19 mouse cellular contexts compared by ENCODE assay signal in genomic region chr12:71902317-71902716, GRCm38 (mm10).
"Had no signal": no experiment of that assay in that cellular context is flagged by ENCODE, and none has a peak within 500 bp of the region (broad histone marks: within the 10 kb centered on the region; RNA-seq: fewer than 3 reads in every experiment).

No protein-coding gene starts in this region.

- H3K27me3 ChIP-seq: liver, embryonic 15.5 days; lung, embryonic 15.5 days; midbrain, embryonic 13.5 days; midbrain, embryonic 15.5 days; neural tube, embryonic 13.5 days; neural tube, embryonic 15.5 days had no signal

- H3K4me3 ChIP-seq: liver, embryonic 15.5 days; lung, embryonic 15.5 days; midbrain, embryonic 13.5 days; midbrain, embryonic 15.5 days; myocyte; neural tube, embryonic 13.5 days; neural tube, embryonic 15.5 days had no signal

- H3K9ac ChIP-seq: liver, embryonic 15.5 days; liver, postnatal 0 days; lung, embryonic 15.5 days; midbrain, embryonic 13.5 days; midbrain, embryonic 15.5 days; neural tube, embryonic 13.5 days; neural tube, embryonic 15.5 days had no signal

- H3K9me3 ChIP-seq: liver, embryonic 15.5 days; lung, embryonic 15.5 days; midbrain, embryonic 13.5 days; midbrain, embryonic 15.5 days; neural tube, embryonic 13.5 days; neural tube, embryonic 15.5 days had no signal

- H3K4me2 ChIP-seq: liver, embryonic 15.5 days; lung, embryonic 15.5 days; midbrain, embryonic 11.5 days; midbrain, embryonic 13.5 days; midbrain, embryonic 15.5 days; neural tube, embryonic 13.5 days; neural tube, embryonic 15.5 days had no signal

- H3K27ac ChIP-seq: liver, embryonic 15.5 days; lung, embryonic 15.5 days; macrophage; midbrain, embryonic 13.5 days; midbrain, embryonic 15.5 days; neural tube, embryonic 13.5 days; neural tube, embryonic 15.5 days had no signal

- H3K36me3 ChIP-seq: midbrain, embryonic 15.5 days had no signal

- DNase-seq: liver, postnatal 0 days; lung, adult 2 months; lung, postnatal 14 days; lung, postnatal 36 days; right cerebral cortex, postnatal 14 days; spleen, adult 18-20 months; thymus, adult 2 months; thymus, postnatal 25 days; thymus, postnatal 4 days had no signal

- ATAC-seq: lung, postnatal 0 days; midbrain, embryonic 13.5 days; midbrain, embryonic 15.5 days had no signal
